Mouse (Mus musculus) ZHBTc4 (cell line): ENCODE data around the gene Cdc25b.
A peak's percentile ranks its signal among the peaks of the same experiment; 100 is the strongest.

Experiments used
- DNase-seq: peaks from one replicate; pipeline ENCODE4 v3.0.0-alpha.2; 2011; ENCODE audit warnings: low read depth, low spot score

Cdc25b gene

GRCm38 (mm10) chr2:131159938-131160581 is 26.7 kb upstream of the Cdc25b start, which contains the start of gene 1700037H04Rik:
Gene 1700037H04Rik (minus strand): TSS chr2:131160081.
- DNase-seq, result peak; percentile 99

DNA sequence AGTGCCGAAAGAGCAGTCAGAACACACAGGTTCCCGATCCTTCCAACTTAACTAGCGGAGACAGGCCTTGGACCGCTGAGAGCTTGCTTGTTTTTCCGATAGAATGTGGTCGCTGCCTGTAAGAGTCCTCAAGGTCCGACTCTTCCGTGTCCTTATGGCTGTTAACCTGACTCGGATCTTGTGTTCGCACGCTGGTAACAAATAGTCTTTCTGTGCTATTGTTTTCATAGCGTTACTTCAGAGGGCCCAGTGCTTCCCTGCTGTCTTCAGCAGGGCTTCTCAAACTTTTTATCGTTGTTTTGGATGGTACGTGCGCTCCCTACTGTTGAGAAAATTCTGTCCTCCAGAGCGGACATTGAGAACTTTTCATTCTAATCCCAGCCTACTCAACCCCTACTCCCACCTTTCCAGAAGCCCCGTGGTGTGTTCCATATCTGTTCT is 26.1 kb upstream of the Cdc25b start:
- no peak for DNase-seq

GRCm38 (mm10) chr2:131163924-131164323 is 22.8 kb upstream of the Cdc25b start:
- DNase-seq, result no peak

DNA sequence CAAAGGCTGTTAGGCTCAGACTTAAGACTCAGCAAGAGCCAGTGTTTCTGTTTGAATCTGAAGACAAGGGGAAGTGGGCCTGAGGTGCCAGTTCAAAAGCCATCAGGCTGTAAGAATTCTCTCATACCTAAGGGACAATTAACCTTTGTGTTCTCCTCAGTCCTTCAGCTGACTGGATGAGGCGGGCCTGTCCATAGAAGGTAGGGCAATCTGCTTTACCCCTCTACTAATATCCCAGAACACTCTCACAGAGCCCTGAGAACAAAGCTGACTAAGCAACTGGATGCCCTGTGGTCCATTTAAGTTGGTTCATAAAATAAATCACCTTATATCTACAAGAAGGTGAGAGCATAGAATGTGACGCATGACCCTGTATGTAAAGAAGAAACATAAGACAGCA is 20.6 kb upstream of the Cdc25b start:
- no peak for DNase-seq

- peak; percentile 13 for DNase-seq
Observed at GRCm38 (mm10) chr2:131167984-131168383, 18.8 kb upstream of the Cdc25b start.

- DNase-seq, result peak; percentile 35
Observed at GRCm38 (mm10) chr2:131168914-131169313, 17.8 kb upstream of the Cdc25b start.

- DNase-seq, result peak; percentile 73
Observed at GRCm38 (mm10) chr2:131170936-131171335, 15.8 kb upstream of the Cdc25b start.

- DNase-seq, result peak; percentile 52
Observed at GRCm38 (mm10) chr2:131171401-131172104, 15.2 kb upstream of the Cdc25b start.

- no peak for DNase-seq
Observed at GRCm38 (mm10) chr2:131172322-131172721, 14.4 kb upstream of the Cdc25b start.

DNA sequence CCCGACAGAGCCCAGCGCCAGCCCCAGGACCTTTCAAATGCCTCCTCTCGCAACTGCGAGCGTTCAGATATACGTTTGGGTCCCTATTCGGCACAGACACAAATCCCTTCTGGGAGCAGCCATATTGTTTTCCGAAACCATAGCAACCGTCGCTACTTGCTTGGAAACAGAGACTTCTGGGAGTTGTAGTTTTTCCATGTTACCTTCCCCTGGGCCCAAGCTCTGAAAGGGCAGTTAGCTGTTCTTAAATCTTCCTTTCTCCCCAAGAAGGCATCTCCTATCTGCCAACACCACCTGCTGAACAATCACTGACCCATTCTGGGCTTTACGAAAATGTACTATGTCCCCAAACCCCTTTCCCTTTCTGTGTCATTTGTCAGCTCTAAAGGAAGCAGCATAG is 12.0 kb upstream of the Cdc25b start:
- peak; percentile 86 for DNase-seq

DNA sequence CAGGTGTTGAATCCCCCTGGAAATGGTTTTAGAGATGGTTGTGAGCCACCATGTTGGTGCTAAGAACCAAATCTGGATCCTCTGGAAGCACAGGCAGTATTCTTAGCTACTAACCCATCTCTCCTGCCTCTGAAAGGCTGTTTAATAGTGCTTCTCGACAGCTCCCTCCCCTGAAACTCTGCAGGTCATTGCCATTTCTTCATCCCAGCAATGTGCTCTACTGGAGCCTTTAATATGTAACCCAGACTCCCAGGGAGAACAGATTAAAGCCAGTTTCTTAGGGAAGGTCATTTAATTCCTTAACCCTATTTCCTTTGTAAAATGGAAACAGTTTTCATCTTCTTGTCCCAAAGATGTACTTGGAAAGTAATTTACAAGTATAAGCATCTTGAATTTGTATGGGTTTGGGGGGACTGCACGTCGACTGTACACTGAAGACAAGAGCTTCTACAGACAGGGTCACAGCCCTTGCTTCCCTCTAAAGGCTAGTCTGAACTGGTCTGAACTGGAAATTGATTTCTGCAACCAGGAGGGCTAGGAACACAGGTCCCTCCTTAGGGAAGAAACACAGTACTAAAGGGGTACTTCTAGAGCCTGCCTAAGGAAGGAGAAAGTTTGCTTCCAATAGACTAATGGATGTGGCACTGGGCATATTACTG is 11.3 kb upstream of the Cdc25b start:
- peak; percentile 75 for DNase-seq

- no peak for DNase-seq
Observed at GRCm38 (mm10) chr2:131175945-131176309, 10.8 kb upstream of the Cdc25b start.

- peak; percentile 54 for DNase-seq
Observed at GRCm38 (mm10) chr2:131176491-131176890, 10.3 kb upstream of the Cdc25b start.

GRCm38 (mm10) chr2:131177932-131178331 is 8.8 kb upstream of the Cdc25b start:
- no peak for DNase-seq

GRCm38 (mm10) chr2:131178828-131179245 is 7.9 kb upstream of the Cdc25b start:
- DNase-seq, result no peak

GRCm38 (mm10) chr2:131179246-131179886 is 7.4 kb upstream of the Cdc25b start:
- peak; percentile 90 for DNase-seq

DNA sequence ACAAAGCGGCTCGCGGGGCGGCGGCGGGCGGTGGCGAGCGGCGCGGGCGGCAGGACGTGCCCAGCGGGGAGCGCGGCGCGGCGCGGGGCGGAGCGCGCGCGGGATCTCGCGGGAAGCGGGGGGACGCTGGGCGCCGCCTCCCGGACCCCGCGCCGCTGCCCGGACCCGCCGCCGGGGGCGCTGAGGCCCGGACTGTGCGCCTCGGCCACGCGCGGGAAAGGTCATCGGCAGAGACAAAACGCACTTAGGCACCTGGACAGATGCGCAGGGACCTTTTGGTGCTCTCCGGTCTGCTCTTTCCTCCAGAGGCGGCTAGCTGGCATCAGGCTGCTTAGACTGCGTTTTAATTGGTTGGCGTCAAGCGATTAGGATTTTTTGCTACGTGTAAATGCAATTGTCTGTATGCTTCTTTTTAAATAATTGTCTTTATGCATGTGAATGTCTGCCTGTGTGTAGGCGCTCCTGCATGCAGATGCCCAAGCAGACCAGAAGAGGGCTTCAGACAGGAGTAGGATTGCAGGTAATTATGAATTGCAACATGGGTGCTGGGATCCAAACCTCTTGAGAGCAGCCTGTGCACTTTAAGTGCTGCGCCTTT is 6.7 kb upstream of the Cdc25b start, which contains the start of gene Cenpb:
Gene Cenpb, minus strand, starts transcription at position 78 of the 598 bp plus-strand sequence.
- peak; percentile 92 for DNase-seq

DNA sequence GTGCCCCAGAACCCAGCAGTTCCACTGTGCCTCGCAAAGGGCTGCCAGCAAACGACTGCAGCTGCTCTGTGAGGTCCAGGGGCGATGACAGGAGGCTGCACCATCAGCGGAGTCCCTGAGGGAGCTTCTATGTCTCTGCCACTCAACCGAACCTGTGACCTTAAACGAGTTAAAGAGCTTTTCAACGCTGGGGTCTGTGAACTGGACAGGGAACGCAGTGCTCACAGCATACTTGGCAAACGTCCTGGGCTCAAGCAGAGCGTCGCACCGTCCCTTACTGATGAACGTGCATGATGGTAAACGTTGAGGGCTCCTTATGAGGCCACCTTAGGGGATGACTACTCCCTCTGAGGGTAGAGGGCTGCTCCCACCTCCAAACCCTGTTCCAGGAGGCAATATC is 406 bp upstream of the Cdc25b start:
- no peak for DNase-seq

DNA sequence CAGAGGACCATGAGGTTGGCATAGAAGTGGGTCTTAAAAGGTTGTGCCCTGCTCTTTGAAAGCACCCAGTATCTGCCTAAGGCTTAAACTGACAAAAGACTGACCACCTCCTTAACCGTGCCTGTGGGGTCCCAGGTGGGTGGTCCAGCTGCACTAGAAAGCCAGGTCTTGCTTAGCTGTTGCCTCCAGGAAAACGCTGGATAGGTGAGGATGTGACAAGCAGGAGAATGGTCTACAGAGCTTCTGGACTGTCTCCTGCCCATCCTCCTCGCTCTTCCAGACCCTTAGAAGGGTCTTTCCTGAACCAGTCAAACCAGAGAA is 813 bp downstream of the Cdc25b start:
- no peak for DNase-seq

DNA sequence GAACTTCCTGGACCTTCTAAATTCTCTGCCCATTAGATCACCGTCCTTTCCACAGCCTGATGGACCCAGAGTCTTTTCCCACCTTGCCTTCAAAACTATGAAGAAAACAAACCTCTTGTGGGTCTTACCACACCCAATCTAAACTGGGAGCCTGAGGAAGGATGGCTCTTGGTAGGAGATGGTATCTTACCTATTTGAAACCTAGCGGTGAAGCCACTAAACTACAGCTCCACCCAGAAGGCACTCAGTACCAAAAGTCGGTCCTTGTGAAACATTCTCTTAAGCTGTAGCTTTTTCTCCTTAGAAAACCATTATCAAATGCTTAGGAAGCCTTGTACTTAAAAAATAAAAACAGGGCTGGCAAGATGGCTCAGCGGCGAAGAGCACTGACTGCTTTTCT is 1.6 kb downstream of the Cdc25b start:
- no peak for DNase-seq

- DNase-seq, result no peak
Observed at GRCm38 (mm10) chr2:131189521-131190309, 3.0 kb downstream of the Cdc25b start.
